Mouse (Mus musculus): ENCODE results near the gene Casq2. TPM values are rescaled to one million over a fixed set of nuclear protein-coding genes. Genes with fewer than 3 reads are reported as not detected.

The Casq2 gene
- polyA plus RNA-seq, 1 experiment from 2014 or later = 1.9 TPM

DNA sequence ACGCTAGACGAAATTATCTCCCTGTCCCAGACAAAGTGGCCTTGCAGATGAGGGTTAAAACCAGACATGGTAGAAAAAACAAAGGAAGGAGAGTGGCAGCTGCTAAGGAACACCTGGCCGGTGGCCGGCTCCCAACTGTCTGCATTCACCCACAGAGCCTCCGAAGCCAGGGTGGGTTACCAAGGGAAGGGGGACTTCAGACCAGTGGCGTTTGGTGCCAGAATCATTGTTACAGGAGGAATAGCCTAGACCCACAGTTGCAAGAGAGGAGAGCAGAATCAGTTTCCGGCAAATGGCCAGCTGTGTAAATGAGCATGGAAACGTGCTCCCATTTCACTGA is 23.6 kb upstream of the Casq2 start:
- Histone ChIP-seq H3K27ac (replicated peaks) (peak overlapping the region; percentile 79), H3K4me2 (no peak overlapping the region), H3K4me1 (replicated peaks) (peaks cover 8% of the 10 kb centered on the region; the same call in 1 of the 2 replicates), H3K27me3 (no peaks in the 10 kb centered on the region), H3K36me3 (no peaks in the 10 kb centered on the region), H3K9ac (no peak overlapping the region), H3K4me3 (no peak overlapping the region), H3K9me3 (no peaks in the 10 kb centered on the region)
- 26% methylated on average over 8 of the region's 8 CpGs for WGBS
- ATAC-seq (ENCODE audit: low read depth) = no peak

DNA sequence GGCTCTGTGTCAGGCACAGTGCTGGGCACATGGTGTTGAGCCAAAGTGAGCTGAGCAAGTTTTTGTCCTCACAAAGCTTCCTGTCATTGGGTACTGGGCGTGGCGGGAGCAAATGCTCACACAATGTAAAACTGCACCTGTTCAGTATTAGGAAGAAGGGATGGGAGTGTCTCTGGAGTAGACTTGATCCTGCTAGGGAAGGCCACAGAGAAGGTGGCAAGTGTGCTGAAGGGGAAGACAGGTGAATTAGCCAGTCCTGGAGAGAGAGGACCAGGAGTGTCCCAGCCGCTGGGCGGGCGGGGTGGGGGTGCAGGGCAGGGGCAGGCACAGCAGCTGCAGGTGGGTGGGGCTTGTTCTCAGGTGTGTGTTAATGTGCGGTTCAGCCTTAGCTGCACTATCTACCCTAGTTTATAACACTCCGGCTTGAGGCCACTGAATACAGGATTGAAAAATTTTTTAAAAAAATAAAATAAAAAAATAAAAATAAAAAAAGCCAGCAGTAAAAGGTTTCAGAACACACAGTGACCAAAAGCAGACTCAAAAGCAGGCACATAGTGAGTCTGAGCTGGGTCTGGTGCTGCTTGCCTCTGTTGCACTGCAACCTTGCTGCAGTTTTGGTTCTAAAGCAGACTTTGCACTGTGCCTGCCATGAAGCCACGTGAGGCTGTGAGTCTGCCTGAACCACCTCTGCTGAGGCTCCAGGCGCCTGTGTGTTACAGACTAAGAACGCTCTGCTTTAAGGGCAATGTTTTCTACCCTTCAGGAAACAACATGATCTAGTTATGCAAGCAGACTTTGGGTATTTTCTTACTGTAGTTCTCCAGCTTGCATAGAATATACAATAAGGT is 22.7 kb upstream of the Casq2 start:
- Histone ChIP-seq H3K4me1 (replicated peaks) (peaks cover 6% of the 10 kb centered on the region; the same call in 1 of the 2 replicates), H3K4me3 (no peak overlapping the region), H3K27ac (replicated peaks) (peak overlapping the region; percentile 79), H3K9me3 (no peaks in the 10 kb centered on the region), H3K9ac (no peak overlapping the region), H3K4me2 (no peak overlapping the region), H3K36me3 (no peaks in the 10 kb centered on the region), H3K27me3 (no peaks in the 10 kb centered on the region)
- WGBS = 79% methylated on average over 10 of the region's 10 CpGs
- no peak for ATAC-seq (ENCODE audit: low read depth)

DNA sequence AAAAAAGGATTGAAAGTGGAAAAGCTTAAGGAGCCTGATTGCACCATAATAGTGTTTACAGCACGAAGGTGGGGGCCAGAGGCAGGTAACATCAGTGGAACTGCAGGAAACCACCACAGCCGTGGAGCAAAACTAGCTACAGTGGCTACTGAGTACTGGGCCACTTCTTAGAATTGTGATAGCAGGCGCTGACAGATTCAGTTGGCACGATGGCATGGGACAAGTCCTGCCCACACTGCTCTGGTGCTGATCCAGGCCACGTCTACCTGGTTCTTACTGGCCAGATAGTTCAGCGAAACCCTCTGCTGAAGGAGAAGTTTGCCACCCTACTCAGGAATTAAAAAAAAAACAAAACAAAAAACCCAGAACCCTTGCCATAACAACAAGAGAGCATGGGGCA is 21.6 kb upstream of the Casq2 start:
- peaks cover 6% of the 10 kb centered on the region; the same call in 1 of the 2 replicates for H3K4me1 ChIP-seq (replicated peaks)
- no peak overlapping the region for H3K27ac ChIP-seq (replicated peaks)
- H3K27me3 ChIP-seq = no peaks in the 10 kb centered on the region
- no peaks in the 10 kb centered on the region for H3K9me3 ChIP-seq
- WGBS = 85% methylated on average over 6 of the region's 6 CpGs
- H3K4me3 ChIP-seq = no peak overlapping the region
- H3K9ac ChIP-seq = no peak overlapping the region
- H3K4me2 ChIP-seq = no peak overlapping the region
- ATAC-seq (ENCODE audit: low read depth) = no peak
- H3K36me3 ChIP-seq = no peaks in the 10 kb centered on the region

DNA sequence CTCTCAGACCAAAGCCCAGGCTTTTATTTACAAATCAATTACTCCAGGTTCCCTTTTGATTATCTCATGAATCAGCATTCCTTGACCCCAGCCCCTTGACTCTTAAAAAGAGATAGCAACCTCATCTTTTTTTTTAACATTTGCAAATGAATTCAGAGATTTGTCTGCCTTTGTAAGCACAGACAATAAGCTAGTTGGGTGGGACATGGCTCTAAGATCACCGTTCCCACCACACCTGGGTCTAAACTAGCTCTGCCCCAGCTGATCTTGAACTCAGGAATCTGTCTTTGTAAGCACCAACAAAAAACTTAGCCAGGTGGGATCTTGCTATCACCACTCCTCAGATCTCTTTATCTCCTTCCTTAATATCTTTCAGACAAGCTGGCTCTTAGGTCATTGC is 18.9 kb upstream of the Casq2 start:
- Histone ChIP-seq H3K4me1 (replicated peaks) (peaks cover 6% of the 10 kb centered on the region; the same call in 1 of the 2 replicates), H3K27me3 (no peaks in the 10 kb centered on the region), H3K36me3 (no peaks in the 10 kb centered on the region), H3K9ac (no peak overlapping the region), H3K9me3 (no peaks in the 10 kb centered on the region), H3K27ac (replicated peaks) (no peak overlapping the region), H3K4me3 (no peak overlapping the region), H3K4me2 (no peak overlapping the region)
- WGBS = 60% methylated on average over 1 of the region's 1 CpGs
- ATAC-seq (ENCODE audit: low read depth) = no peak

DNA sequence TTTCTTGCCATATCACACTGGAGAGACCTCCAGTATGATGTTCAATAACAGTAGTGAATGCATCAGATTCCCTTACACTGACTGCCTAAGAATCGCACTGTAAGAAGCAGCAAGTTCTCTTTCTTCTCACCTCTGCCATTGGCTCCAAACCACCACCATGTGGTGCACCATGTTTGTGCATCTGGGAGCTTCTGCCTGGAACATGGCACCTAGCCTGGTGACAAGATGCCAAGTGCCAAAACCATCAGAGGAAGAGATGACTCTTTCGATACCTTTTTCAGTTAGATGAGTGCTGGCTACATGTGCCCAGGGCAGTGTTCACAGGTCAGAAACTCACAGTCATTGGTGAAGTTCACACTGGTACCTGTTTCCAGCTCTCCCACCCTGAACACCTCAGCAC is 18.4 kb upstream of the Casq2 start:
- H3K9ac ChIP-seq = no peak overlapping the region
- H3K27me3 ChIP-seq = no peaks in the 10 kb centered on the region
- no peaks in the 10 kb centered on the region for H3K36me3 ChIP-seq
- WGBS = 93% methylated on average over 2 of the region's 2 CpGs
- H3K4me1 ChIP-seq (replicated peaks) = peaks cover under 1% of the 10 kb centered on the region; the same call in 1 of the 2 replicates
- H3K27ac ChIP-seq (replicated peaks) = no peak overlapping the region
- no peak overlapping the region for H3K4me2 ChIP-seq
- H3K9me3 ChIP-seq = no peaks in the 10 kb centered on the region
- no peak for ATAC-seq (ENCODE audit: low read depth)
- H3K4me3 ChIP-seq = no peak overlapping the region

DNA sequence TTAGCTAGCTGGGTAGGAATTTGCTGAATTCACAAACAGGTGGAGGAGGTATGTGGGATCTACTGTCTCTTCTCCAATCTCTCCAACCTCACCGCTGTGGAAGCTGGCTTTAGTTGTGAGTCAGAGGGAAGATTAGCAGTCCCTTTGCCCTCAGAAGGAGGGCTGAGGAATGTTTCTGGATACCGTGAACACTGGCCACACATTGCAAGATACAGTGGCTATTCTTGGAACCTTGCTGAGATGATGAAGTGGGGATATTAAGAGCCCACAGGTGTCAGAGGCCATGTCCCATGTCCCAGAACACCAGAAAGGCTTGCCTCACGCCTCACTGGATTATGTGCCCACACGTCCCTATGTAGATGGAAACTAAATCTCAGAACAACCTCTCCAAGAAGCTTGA is 17.0 kb upstream of the Casq2 start:
- H3K9me3 ChIP-seq = no peaks in the 10 kb centered on the region
- H3K36me3 ChIP-seq = no peaks in the 10 kb centered on the region
- 88% methylated on average over 4 of the region's 4 CpGs for WGBS
- H3K9ac ChIP-seq = no peak overlapping the region
- no peak overlapping the region for H3K27ac ChIP-seq (replicated peaks)
- no peak overlapping the region for H3K4me2 ChIP-seq
- H3K4me1 ChIP-seq (replicated peaks) = no peaks in the 10 kb centered on the region
- no peak overlapping the region for H3K4me3 ChIP-seq
- ATAC-seq (ENCODE audit: low read depth) = no peak
- no peaks in the 10 kb centered on the region for H3K27me3 ChIP-seq

DNA sequence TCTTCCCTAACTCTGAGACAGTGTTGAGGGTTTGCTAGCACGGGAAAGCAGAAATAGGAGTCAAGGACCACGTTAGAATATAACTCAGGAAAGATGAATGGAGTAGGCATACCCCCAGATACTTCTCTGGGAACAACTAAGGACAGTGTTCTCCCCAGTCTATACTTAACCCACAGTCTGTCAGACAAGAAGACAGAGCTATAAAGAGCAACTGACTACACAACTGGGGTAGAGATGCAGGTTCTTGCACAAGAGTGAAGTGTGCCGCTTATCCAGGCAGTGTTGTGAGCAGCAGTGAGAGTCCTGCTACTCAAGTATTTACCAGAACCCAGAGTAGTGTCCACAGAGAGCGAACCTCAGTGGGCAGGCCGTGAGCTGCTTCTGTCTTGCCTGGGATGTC is 16.5 kb upstream of the Casq2 start:
- no peaks in the 10 kb centered on the region for H3K4me1 ChIP-seq (replicated peaks)
- H3K27ac ChIP-seq (replicated peaks) = no peak overlapping the region
- no peak overlapping the region for H3K4me2 ChIP-seq
- H3K27me3 ChIP-seq = no peaks in the 10 kb centered on the region
- H3K9ac ChIP-seq = no peak overlapping the region
- H3K9me3 ChIP-seq = no peaks in the 10 kb centered on the region
- no peak overlapping the region for H3K4me3 ChIP-seq
- H3K36me3 ChIP-seq = no peaks in the 10 kb centered on the region
- ATAC-seq (ENCODE audit: low read depth) = no peak
- WGBS = 85% methylated on average over 5 of the region's 5 CpGs

DNA sequence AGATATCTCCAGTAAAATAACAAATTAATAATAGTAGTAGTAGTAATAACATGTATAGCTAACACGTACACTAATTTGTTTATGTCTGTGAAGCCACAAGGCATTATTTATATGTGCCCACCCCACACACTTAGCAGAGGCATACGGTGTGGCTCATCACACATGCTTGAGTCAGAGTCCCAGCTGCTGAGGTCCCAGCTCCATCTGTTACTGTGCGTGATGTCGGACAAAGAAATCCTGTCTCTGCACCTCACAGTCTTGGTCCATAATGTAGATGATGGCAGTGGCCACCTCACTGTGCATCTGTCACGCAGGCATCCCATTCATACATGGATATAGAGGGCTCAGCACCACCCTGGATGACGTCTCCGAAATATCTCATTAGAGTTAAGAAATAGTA is 15.9 kb upstream of the Casq2 start:
- no peak overlapping the region for H3K4me2 ChIP-seq
- WGBS = 64% methylated on average over 7 of the region's 7 CpGs
- no peak for ATAC-seq (ENCODE audit: low read depth)
- H3K4me1 ChIP-seq (replicated peaks) = no peaks in the 10 kb centered on the region
- no peaks in the 10 kb centered on the region for H3K9me3 ChIP-seq
- no peak overlapping the region for H3K9ac ChIP-seq
- no peak overlapping the region for H3K27ac ChIP-seq (replicated peaks)
- H3K27me3 ChIP-seq = no peaks in the 10 kb centered on the region
- no peaks in the 10 kb centered on the region for H3K36me3 ChIP-seq
- H3K4me3 ChIP-seq = no peak overlapping the region

DNA sequence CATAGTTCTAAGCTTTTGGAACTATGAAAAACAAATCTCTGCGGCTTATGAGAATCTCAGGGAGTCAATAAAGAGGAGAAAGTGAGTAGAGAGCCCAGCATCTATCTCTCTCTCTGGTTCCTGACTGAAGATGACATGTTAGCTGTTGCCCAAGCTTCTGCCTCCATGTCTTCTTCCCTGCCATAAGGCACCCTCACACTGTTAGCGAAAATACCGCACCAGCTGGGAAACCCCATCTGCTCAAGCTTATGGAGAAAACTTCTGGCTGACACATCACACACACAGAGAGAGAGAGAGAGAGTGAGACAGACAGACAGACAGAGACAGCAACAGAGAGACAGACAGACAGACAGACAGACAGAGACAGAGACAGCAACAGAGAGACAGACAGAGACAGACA is 15.2 kb upstream of the Casq2 start:
- 98% methylated on average over 3 of the region's 3 CpGs for WGBS
- Histone ChIP-seq H3K4me1 (replicated peaks) (no peaks in the 10 kb centered on the region), H3K9ac (no peak overlapping the region), H3K4me2 (no peak overlapping the region), H3K9me3 (no peaks in the 10 kb centered on the region), H3K4me3 (no peak overlapping the region), H3K27ac (replicated peaks) (no peak overlapping the region), H3K36me3 (no peaks in the 10 kb centered on the region), H3K27me3 (no peaks in the 10 kb centered on the region)
- no peak for ATAC-seq (ENCODE audit: low read depth)

DNA sequence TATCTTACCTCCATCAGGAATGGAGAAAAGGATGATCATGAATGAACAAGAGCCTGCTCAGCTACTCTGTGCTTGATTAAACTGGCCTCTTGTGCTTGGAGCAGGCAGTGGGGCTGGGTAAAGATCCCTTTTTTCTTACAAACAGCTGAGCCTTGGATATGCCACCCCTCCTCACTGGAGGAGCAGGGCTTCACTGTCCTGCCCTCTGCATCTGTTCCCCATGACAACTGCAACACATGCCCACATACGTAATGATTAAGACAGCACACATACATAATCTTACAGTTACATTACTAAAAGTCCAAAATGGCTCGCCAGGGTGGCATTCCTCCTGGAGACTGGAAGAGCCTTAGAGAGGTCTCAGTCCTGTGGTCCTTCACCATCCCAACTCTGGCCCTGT is 6.8 kb upstream of the Casq2 start:
- no peak for ATAC-seq (ENCODE audit: low read depth)
- Histone ChIP-seq H3K4me3 (no peak overlapping the region), H3K36me3 (no peaks in the 10 kb centered on the region), H3K4me2 (no peak overlapping the region), H3K27me3 (peaks cover 6% of the 10 kb centered on the region; the same call in 1 of the 2 replicates), H3K9ac (no peak overlapping the region), H3K9me3 (no peaks in the 10 kb centered on the region), H3K27ac (replicated peaks) (no peak overlapping the region), H3K4me1 (replicated peaks) (no peaks in the 10 kb centered on the region; the same call in 1 of the 2 replicates)
- 77% methylated on average over 2 of the region's 2 CpGs for WGBS

DNA sequence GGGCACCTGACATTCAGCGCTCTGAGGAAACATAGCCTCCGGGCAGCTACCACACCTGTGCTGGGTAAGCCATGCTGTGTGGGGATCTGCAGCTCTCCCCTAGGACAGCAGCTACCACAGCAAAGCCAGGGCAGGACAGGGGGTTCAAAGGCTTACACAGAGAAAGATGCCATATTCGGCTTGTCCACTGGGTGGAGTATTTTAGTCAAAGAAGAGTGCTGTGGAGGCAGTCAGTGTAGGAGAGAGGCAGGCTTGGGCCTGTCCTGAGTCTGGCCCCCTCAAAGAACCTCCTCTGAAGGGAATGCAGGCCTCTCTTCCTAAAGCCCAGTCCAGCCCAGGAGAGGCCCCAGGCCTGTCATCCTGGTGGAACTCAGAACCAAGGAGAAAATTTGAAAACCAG is 4.4 kb upstream of the Casq2 start:
- 20% methylated on average over 3 of the region's 3 CpGs for WGBS
- Histone ChIP-seq H3K9me3 (no peaks in the 10 kb centered on the region), H3K36me3 (no peaks in the 10 kb centered on the region), H3K27ac (replicated peaks) (no peak overlapping the region), H3K27me3 (peaks cover 24% of the 10 kb centered on the region; the same call in 1 of the 2 replicates), H3K4me3 (no peak overlapping the region), H3K4me1 (replicated peaks) (no peaks in the 10 kb centered on the region; the same call in 1 of the 2 replicates), H3K9ac (no peak overlapping the region), H3K4me2 (no peak overlapping the region)
- ATAC-seq (ENCODE audit: low read depth) = peak; percentile 90

DNA sequence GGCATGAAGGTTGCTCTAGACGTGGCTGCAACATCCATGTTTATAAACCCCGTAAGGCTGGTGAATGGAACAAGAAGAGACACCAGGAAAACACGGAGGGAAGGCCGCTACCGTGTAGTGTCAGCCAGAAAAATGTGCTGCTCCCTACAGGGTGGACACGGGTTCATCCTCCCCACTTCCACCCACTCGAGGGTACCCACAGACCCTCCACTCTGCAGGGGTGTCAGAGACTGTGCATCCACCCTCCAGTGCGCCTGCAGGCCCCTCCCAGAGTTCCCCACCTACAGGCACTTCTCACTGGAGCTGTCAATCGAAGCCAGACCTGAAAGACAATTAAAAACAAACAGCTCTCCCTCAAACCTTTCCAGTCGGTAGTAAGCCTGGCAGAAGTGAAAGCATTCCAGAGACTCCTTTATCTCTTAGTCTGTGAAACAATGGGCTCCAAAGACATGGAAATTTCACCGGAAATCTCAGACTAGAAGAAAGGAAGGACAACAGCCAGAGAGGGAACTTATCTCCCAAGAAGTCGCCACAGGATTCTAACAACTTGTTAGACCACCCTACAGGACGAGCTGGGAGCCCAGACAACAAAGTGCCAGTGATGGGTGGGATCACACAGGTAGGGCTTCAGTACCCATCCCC is 2.5 kb upstream of the Casq2 start:
- Histone ChIP-seq H3K9ac (0 out of 2 replicates have a peak overlapping the region, but pooled peaks have one; percentile 1), H3K9me3 (no peaks in the 10 kb centered on the region), H3K4me1 (replicated peaks) (no peaks in the 10 kb centered on the region; the same call in 1 of the 2 replicates), H3K4me2 (no peak overlapping the region), H3K27ac (replicated peaks) (no peak overlapping the region), H3K27me3 (peaks cover 27% of the 10 kb centered on the region; the same call in 1 of the 2 replicates), H3K4me3 (no peak overlapping the region), H3K36me3 (no peaks in the 10 kb centered on the region)
- no peak for ATAC-seq (ENCODE audit: low read depth)
- 24% methylated on average over 13 of the region's 13 CpGs for WGBS
